Mouse (Mus musculus) ES-CJ7 (cell line): ENCODE data around the gene Mgea5.

ENCODE experiments used
- DNase-seq: peaks from one replicate; pipeline ENCODE4 v3.0.0; 2011; ENCODE audit warnings: low read depth, low spot score

Mgea5 gene

GRCm38 (mm10) chr19:45796061-45796556, 12.5 kb upstream of the Mgea5 start:
- peak; percentile 93 for DNase-seq

- peak; percentile 46 for DNase-seq
Observed at GRCm38 (mm10) chr19:45795406-45795944, 11.8 kb upstream of the Mgea5 start.

GRCm38 (mm10) chr19:45794718-45795117, 11.1 kb upstream of the Mgea5 start:
- DNase-seq, result no peak

- no peak for DNase-seq
Observed at GRCm38 (mm10) chr19:45792404-45792803, 8.8 kb upstream of the Mgea5 start.

GRCm38 (mm10) chr19:45789888-45790874, 6.5 kb upstream of the Mgea5 start:
- DNase-seq, result peak; percentile 89

GRCm38 (mm10) chr19:45789365-45789764, 5.7 kb upstream of the Mgea5 start:
- DNase-seq, result no peak

GRCm38 (mm10) chr19:45788337-45788736, 4.7 kb upstream of the Mgea5 start:
- no peak for DNase-seq

- DNase-seq, result no peak
Observed at GRCm38 (mm10) chr19:45787450-45787849, 3.8 kb upstream of the Mgea5 start.

- no peak for DNase-seq
Observed at GRCm38 (mm10) chr19:45785470-45785869, 1.8 kb upstream of the Mgea5 start.

GRCm38 (mm10) chr19:45783933-45784576, 418 bp upstream of the Mgea5 start:
- peak; percentile 28 for DNase-seq

- DNase-seq, result peak; percentile 78
Observed at GRCm38 (mm10) chr19:45782315-45783001, 1.2 kb downstream of the Mgea5 start.

- no peak for DNase-seq
Observed at GRCm38 (mm10) chr19:45781676-45782075, 2.0 kb downstream of the Mgea5 start.

- DNase-seq, result no peak
Observed at GRCm38 (mm10) chr19:45780350-45780915, 3.2 kb downstream of the Mgea5 start.

GRCm38 (mm10) chr19:45775486-45775885, 8.2 kb downstream of the Mgea5 start:
- no peak for DNase-seq

GRCm38 (mm10) chr19:45771501-45771900, 12.1 kb downstream of the Mgea5 start:
- DNase-seq, result no peak

GRCm38 (mm10) chr19:45760810-45761209, 22.8 kb downstream of the Mgea5 start:
- DNase-seq, result no peak

GRCm38 (mm10) chr19:45758671-45759070, 25.0 kb downstream of the Mgea5 start:
- no peak for DNase-seq

- DNase-seq, result no peak
Observed at GRCm38 (mm10) chr19:45753551-45753950, 30.1 kb downstream of the Mgea5 start.

- DNase-seq, result no peak
Observed at GRCm38 (mm10) chr19:45751881-45752280, 31.8 kb downstream of the Mgea5 start.

GRCm38 (mm10) chr19:45749243-45750043, 34.2 kb downstream of the Mgea5 start, which contains the start of gene Npm3:
Gene Npm3, minus strand, starts transcription at chr19:45749591.
- DNase-seq, result peak; percentile 86
